Mouse (Mus musculus) heart, adult 2 months (tissue): ENCODE measurements around the gene Jak1. TPM values are rescaled to one million over a fixed set of nuclear protein-coding genes. Genes with fewer than 3 reads are reported as not detected.

Source experiments
- DNase-seq, 2 experiments: peaks; one replicate each; pipeline ENCODE4 v3.0.0; 2021
- H3K27ac ChIP-seq: fragments of 200-600 bp; 2 replicates; pipeline ENCODE4 v1.8.1; 2022
- H3K27me3 ChIP-seq: fragments of 200-500 bp; 2 replicates; pipeline ENCODE4 v1.6.1; 2012; ENCODE audit warnings: mild to moderate bottlenecking, low read length, inconsistent platforms, mixed read lengths; ENCODE audit not compliant: control insufficient read depth, insufficient read depth
- H3K36me3 ChIP-seq: fragments of 200-500 bp; 2 replicates; pipeline ENCODE4 v1.6.1; 2012; ENCODE audit warnings: low read length, inconsistent platforms; ENCODE audit not compliant: control insufficient read depth, insufficient read depth
- H3K4me1 ChIP-seq: fragments of 200-500 bp; 2 replicates; pipeline ENCODE4 v1.6.1; 2011; ENCODE audit warnings: low read length; ENCODE audit not compliant: control insufficient read depth, insufficient read depth
- H3K4me3 ChIP-seq: fragments of 200-600 bp; 2 replicates; pipeline ENCODE4 v1.8.1; 2022
- H3K79me2 ChIP-seq: fragments of 200-500 bp; replicated peaks from 2 replicates; pipeline ENCODE4 v1.6.1; 2012; ENCODE audit warnings: mild to moderate bottlenecking, inconsistent platforms, low read length, moderate library complexity, mixed read lengths; ENCODE audit not compliant: control insufficient read depth, insufficient read depth
- H3K9ac ChIP-seq: fragments of 200-500 bp; 2 replicates; pipeline ENCODE4 v1.6.1; 2012; ENCODE audit warnings: low read depth, mild to moderate bottlenecking, control low read depth, inconsistent platforms, low read length, mixed read lengths
- CTCF ChIP-seq: fragments of 200-600 bp; IDR thresholded peaks from 2 replicates; pipeline ENCODE4 v1.8.1; 2022; ENCODE audit warnings: antibody characterized with exemption, mild to moderate bottlenecking, moderate library complexity
- EP300 ChIP-seq: fragments of 200-500 bp; IDR thresholded peaks from 2 replicates; pipeline ENCODE4 v1.6.1; 2011; ENCODE audit warnings: low read depth, low read length, control low read depth; ENCODE audit not compliant: insufficient read depth
- POLR2A ChIP-seq: fragments of 200-500 bp; IDR thresholded peaks from 2 replicates; pipeline ENCODE4 v1.6.1; 2011; ENCODE audit warnings: mild to moderate bottlenecking, low read depth, low read length, control low read depth; ENCODE audit not compliant: insufficient read depth
- WGBS: fragments of 180-500 bp; shearing (Covaris S2); methylation state at CpG from one replicate; pipeline ENCODE4 v1.1.7; 2018; 5-methylcytosine and 5-hydroxymethylcytosine counted together
- intact Hi-C: fragments of 180-260 bp; cut with DNase I; formaldehyde crosslinking; loops from one replicate; pipeline ENCODE4 v1.15.1; 2025
- polyA plus RNA-seq: library from polyadenylated mRNA; depleted of rRNA; stranded (reverse); fragments of >200 nt; gene quantifications from 2 replicates; pipeline ENCODE4 v1.2.3, GENCODE M21; 2012; rRNA removed
- total RNA-seq, 2 experiments: library from RNA; stranded (reverse); gene quantifications; 2 replicates each; pipeline ENCODE4 v1.2.3; 2021

Jak1 gene
- total and polyA plus RNA-seq, 3 experiments, result 30.9 to 95.4 (median 86.7) TPM

GRCm38 (mm10) chr4:101107122-101107521, 158.0 kb downstream of the Jak1 start:
- DNase-seq, result no peak
- WGBS, result 88% methylated on average over 12 of the region's 12 CpGs
- no peak overlapping the region for H3K9ac ChIP-seq
- no peaks in the 10 kb centered on the region for H3K27me3 ChIP-seq
- intact Hi-C loops, result no loop called here
- no peaks in the 10 kb centered on the region for H3K36me3 ChIP-seq
- no peaks in the 10 kb centered on the region for H3K4me1 ChIP-seq
- H3K4me3 ChIP-seq, result no peak overlapping the region
- no peak overlapping the region for H3K27ac ChIP-seq
- TF ChIP-seq CTCF, result no peak
- TF ChIP-seq EP300, result no peak
- TF ChIP-seq POLR2A, result no peak
- no peaks in the 10 kb centered on the region for H3K79me2 ChIP-seq

Other genes with a start within 250 kb of the Jak1 start
- not detected for gene Gm10577, start 244.6 kb downstream of the Jak1 start, total RNA-seq
- not detected in 2 replicates for gene Gm10577, start 244.6 kb downstream of the Jak1 start, polyA plus RNA-seq
- gene Raver2, start 196.3 kb downstream of the Jak1 start, total RNA-seq, result 1 to 10 TPM; 2.2 to 3.0 TPM
- gene Raver2, start 196.3 kb downstream of the Jak1 start, polyA plus RNA-seq, result 2.0 and 2.7 TPM in 2 replicates
- 10 to 100 TPM; 31.8 to 32.0 TPM for gene Ak4, start 154.0 kb upstream of the Jak1 start, total RNA-seq
- 11.1 and 31.3 TPM in 2 replicates for gene Ak4, start 154.0 kb upstream of the Jak1 start, polyA plus RNA-seq
- under 1 TPM; 0.29 to 0.41 TPM for gene Dnajc6, start 231.4 kb upstream of the Jak1 start, total RNA-seq
- gene Dnajc6, start 231.4 kb upstream of the Jak1 start, polyA plus RNA-seq, result 0.35 and 1.2 TPM in 2 replicates